Mouse (Mus musculus): Measurements from ENCODE around the gene Gart.

DNA sequence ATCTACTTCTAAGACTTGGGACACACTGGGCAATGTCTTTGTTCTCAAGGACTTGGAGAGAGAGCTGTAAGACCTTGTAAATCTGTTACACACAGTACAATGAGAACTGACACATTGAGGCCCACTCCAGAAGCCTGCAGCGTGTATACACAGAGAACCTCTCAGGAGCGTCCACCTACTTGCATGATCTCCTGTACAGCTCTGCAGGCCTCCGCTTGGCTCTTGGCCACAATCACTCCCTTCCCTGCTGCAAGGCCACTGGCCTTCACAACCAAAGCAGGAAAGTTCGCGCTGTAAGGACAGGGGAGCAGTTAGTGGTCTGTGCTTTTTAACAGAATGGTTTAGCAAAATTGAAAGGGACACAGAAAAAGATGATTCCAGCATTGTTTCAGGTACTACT is 7.6 kb downstream of the Gart start:
- TF ChIP-seq CTCF (IDR thresholded peaks at IDR 0.05; ENCODE audit: low read depth) (no peak), EP300 (IDR thresholded peaks at IDR 0.05; ENCODE audit: low read depth) (no peak)
